Comparison of ENCODE assay signal across 9 mouse cellular contexts in genomic region chr12:106939381-106939780, GRCm38 (mm10).
DNase-seq lines count a peak whose midpoint lies in the region; ATAC-seq and TF ChIP-seq lines count a peak whose summit lies in the region.
"Had no signal": no experiment of that assay in that cellular context is flagged by ENCODE, and none has a peak within 500 bp of the region (broad histone marks: within the 10 kb centered on the region; RNA-seq: fewer than 3 reads in every experiment).

No protein-coding gene starts in this region.

- peak; percentile 18 for DNase-seq in adrenal gland, postnatal 14 days
- no peak for DNase-seq in adrenal gland, adult 8-10 months
- DNase-seq in R1 (ENCODE audit: low read depth, low spot score): peak; percentile 9
- DNase-seq in frontal cortex, postnatal 10 days (ENCODE audit: low spot score in 2 of 2): peak; percentile 47 to 78
- peak; percentile 49 to 91 for DNase-seq in left cerebral cortex, adult 8-10 months (ENCODE audit: low spot score in 2 of 2)
- DNase-seq in urinary bladder, postnatal 36 days (ENCODE audit: low spot score in 2 of 2): peak; percentile 13 to 34
- no peak for DNase-seq in thymus, adult 18-20 months

- no peaks in the 10 kb centered on the region for H3K4me1 ChIP-seq in intestine, postnatal 0 days (replicated peaks; ENCODE audit: control insufficient read depth, insufficient read depth, low read length)

- 80% methylated on average over 12 of the region's 12 CpGs for WGBS in intestine, postnatal 0 days

- no peak overlapping the region for H3K9ac ChIP-seq in intestine, postnatal 0 days (ENCODE audit: low read depth, low read length)
- H3K9ac ChIP-seq: neural tube, embryonic 12.5 days had no signal

- no peak for TF ChIP-seq CTCF in intestine, postnatal 0 days (IDR thresholded peaks at IDR 0.05; ENCODE audit: low read depth)

- H3K4me2 ChIP-seq in intestine, postnatal 0 days (replicated peaks; ENCODE audit: low read depth): no peak overlapping the region
- H3K4me2 ChIP-seq: neural tube, embryonic 12.5 days had no signal

- H3K27ac ChIP-seq in intestine, postnatal 0 days (ENCODE audit: low read depth, low read length): no peak overlapping the region
- H3K27ac ChIP-seq: neural tube, embryonic 12.5 days had no signal

- H3K36me3 ChIP-seq in intestine, postnatal 0 days (ENCODE audit: control insufficient read depth, insufficient read depth): no peaks in the 10 kb centered on the region
- H3K36me3 ChIP-seq: neural tube, embryonic 12.5 days had no signal

- no peaks in the 10 kb centered on the region for H3K9me3 ChIP-seq in intestine, postnatal 0 days (ENCODE audit: control insufficient read depth)
- H3K9me3 ChIP-seq: neural tube, embryonic 12.5 days had no signal

- no peak for ATAC-seq in intestine, postnatal 0 days

- no peak overlapping the region for H3K4me3 ChIP-seq in intestine, postnatal 0 days (ENCODE audit: low read depth, low read length)
- H3K4me3 ChIP-seq: neural tube, embryonic 12.5 days had no signal

- H3K27me3 ChIP-seq in intestine, postnatal 0 days (replicated peaks; ENCODE audit: control insufficient read depth, insufficient read depth, low read length): no peaks in the 10 kb centered on the region
- H3K27me3 ChIP-seq: neural tube, embryonic 12.5 days had no signal

Comparison
In these comparisons a context has a peak if more than half of its experiments do, and no peak if none do; other contexts are left out.
1. DNase-seq: peak in adrenal gland, postnatal 14 days (single experiment), R1 (single experiment), frontal cortex, postnatal 10 days (2 of 2), left cerebral cortex, adult 8-10 months (2 of 2) and urinary bladder, postnatal 36 days (2 of 2); none in adrenal gland, adult 8-10 months (single experiment) and thymus, adult 18-20 months (0 of 2).